Mouse (Mus musculus) erythroblast, embryonic 14.5 days (primary cell): ENCODE data around the gene Fam168a.

Source experiments
- GATA1 ChIP-seq: IDR thresholded peaks from 2 replicates; pipeline ENCODE4 v1.6.1; 2012; ENCODE audit warnings: low read length, inconsistent platforms, mixed read lengths
- TAL1 ChIP-seq: IDR thresholded peaks from 3 replicates; pipeline ENCODE4 v1.6.1; 2012; ENCODE audit warnings: low read length, inconsistent platforms, mixed read lengths

DNA sequence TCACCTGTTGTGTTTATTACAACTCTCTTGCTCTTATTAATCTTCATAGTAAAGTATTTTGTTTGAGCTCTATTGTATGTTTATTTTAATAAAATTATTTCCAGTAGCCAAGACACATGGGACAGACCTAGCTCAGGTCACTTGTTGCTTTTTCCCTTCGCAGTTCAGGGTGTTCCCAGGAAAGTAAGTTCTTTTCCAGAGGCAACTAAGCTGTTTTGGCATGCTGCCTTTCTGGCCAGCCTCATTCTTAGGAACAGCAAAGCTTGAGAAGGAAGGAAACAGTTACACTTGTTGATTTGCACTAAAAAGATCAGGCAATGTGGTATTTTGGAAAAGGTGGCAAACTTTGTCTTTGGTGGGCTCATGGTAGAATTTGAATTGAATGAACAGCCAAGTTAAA lies 81.9 kb downstream of the Fam168a start:
- no peak for TF ChIP-seq TAL1
- TF ChIP-seq GATA1 = no peak
